Mouse (Mus musculus): Measurements from ENCODE around the gene Pdcd6ip. TPM values are rescaled to one million over a fixed set of nuclear protein-coding genes. Genes with fewer than 3 reads are reported as not detected.
"Not testable (repeated sequence)": the region's sequence is repeated elsewhere in the genome, so short reads cannot be mapped to it uniquely, and the experiment has no call there.

Gene Pdcd6ip
- total RNA-seq (2021): 10 to 100 TPM; 65.3 to 68.0 TPM

- DNase-seq: peak; percentile 91
These were observed at the start of gene Pdcd6ip for GRCm38 (mm10) chr9:113707481-113708360. Gene Pdcd6ip, minus strand, starts transcription at chr9:113708259.

GRCm38 (mm10) chr9:113755888-113756719, 48.0 kb upstream of the Pdcd6ip start:
- DNase-seq: no peak

- no peak for DNase-seq
These were observed 41.3 kb upstream of the Pdcd6ip start for GRCm38 (mm10) chr9:113749356-113749755.

GRCm38 (mm10) chr9:113743291-113743690, 35.2 kb upstream of the Pdcd6ip start:
- no peak for DNase-seq

GRCm38 (mm10) chr9:113742361-113742794, 34.3 kb upstream of the Pdcd6ip start:
- peak in 1 of 2 experiments; percentile 16 for DNase-seq

- DNase-seq: peak in 1 of 2 experiments; percentile 31
These were observed 33.6 kb upstream of the Pdcd6ip start for GRCm38 (mm10) chr9:113741637-113742137.

GRCm38 (mm10) chr9:113741108-113741636, 33.1 kb upstream of the Pdcd6ip start, which contains the start of gene Clasp2:
Gene Clasp2, plus strand, starts transcription at chr9:113741473.
- DNase-seq: peak; percentile 78 to 79

- DNase-seq: no peak
These were observed 30.9 kb upstream of the Pdcd6ip start for GRCm38 (mm10) chr9:113738941-113739340.

- peak in 1 of 2 experiments; percentile 14 for DNase-seq
These were observed 30.0 kb upstream of the Pdcd6ip start for GRCm38 (mm10) chr9:113738021-113738420.

- DNase-seq: no peak
These were observed 27.9 kb upstream of the Pdcd6ip start for GRCm38 (mm10) chr9:113735920-113736319.

- no peak for DNase-seq
These were observed 23.5 kb upstream of the Pdcd6ip start for GRCm38 (mm10) chr9:113731540-113731939.

- DNase-seq: no peak
These were observed 19.1 kb upstream of the Pdcd6ip start for GRCm38 (mm10) chr9:113726991-113727680.

GRCm38 (mm10) chr9:113726131-113726530, 18.1 kb upstream of the Pdcd6ip start:
- DNase-seq: no peak

- not testable (repeated sequence) for DNase-seq
These were observed 17.6 kb upstream of the Pdcd6ip start for GRCm38 (mm10) chr9:113725609-113726008.

- no peak for DNase-seq
These were observed 16.6 kb upstream of the Pdcd6ip start for GRCm38 (mm10) chr9:113724646-113725045.

- DNase-seq: no peak
These were observed 11.0 kb upstream of the Pdcd6ip start for GRCm38 (mm10) chr9:113719063-113719462.

- DNase-seq: no peak
These were observed 2.8 kb upstream of the Pdcd6ip start for GRCm38 (mm10) chr9:113710871-113711270.

- DNase-seq: no peak
These were observed 562 bp upstream of the Pdcd6ip start for GRCm38 (mm10) chr9:113708361-113709280.

GRCm38 (mm10) chr9:113706841-113707240, 1.2 kb downstream of the Pdcd6ip start:
- no peak for DNase-seq

GRCm38 (mm10) chr9:113706108-113706507, 2.0 kb downstream of the Pdcd6ip start:
- no peak for DNase-seq
